Mouse (Mus musculus): ENCODE results near the gene Rpa1. TPM values are rescaled to one million over a fixed set of nuclear protein-coding genes. Genes with fewer than 3 reads are reported as not detected.

The Rpa1 gene
- polyA plus RNA-seq, 1 experiment: 17.1 TPM

- no peak for DNase-seq
- H3K4me1 ChIP-seq (ENCODE audit: control insufficient read depth, insufficient read depth, low read length): no peaks in the 10 kb centered on the region; the same call in 1 of the 2 replicates
- TF ChIP-seq POLR2A (IDR thresholded peaks at IDR 0.05; ENCODE audit: borderline replicate concordance, extremely low read depth, low read depth, low read length) (no peak), CTCF (IDR thresholded peaks at IDR 0.05; ENCODE audit: insufficient read depth, low read length) (no peak)
- WGBS: 82% methylated on average over 8 of the region's 8 CpGs
- no peak overlapping the region for H3K4me3 ChIP-seq (replicated peaks; ENCODE audit: extremely low read depth, low read depth, low read length)
Observed at GRCm38 (mm10) chr11:75270276-75270984, 77.7 kb downstream of the Rpa1 start.

GRCm38 (mm10) chr11:75269213-75269612, 78.9 kb downstream of the Rpa1 start:
- no peak for TF ChIP-seq POLR2A (IDR thresholded peaks at IDR 0.05; ENCODE audit: borderline replicate concordance, extremely low read depth, low read depth, low read length)
- TF ChIP-seq CTCF (IDR thresholded peaks at IDR 0.05; ENCODE audit: insufficient read depth, low read length): no peak
- H3K4me1 ChIP-seq (ENCODE audit: control insufficient read depth, insufficient read depth, low read length): no peaks in the 10 kb centered on the region; the same call in 1 of the 2 replicates
- no peak overlapping the region for H3K4me3 ChIP-seq (replicated peaks; ENCODE audit: extremely low read depth, low read depth, low read length)
- no peak for DNase-seq
- 63% methylated on average over 4 of the region's 4 CpGs for WGBS

DNA sequence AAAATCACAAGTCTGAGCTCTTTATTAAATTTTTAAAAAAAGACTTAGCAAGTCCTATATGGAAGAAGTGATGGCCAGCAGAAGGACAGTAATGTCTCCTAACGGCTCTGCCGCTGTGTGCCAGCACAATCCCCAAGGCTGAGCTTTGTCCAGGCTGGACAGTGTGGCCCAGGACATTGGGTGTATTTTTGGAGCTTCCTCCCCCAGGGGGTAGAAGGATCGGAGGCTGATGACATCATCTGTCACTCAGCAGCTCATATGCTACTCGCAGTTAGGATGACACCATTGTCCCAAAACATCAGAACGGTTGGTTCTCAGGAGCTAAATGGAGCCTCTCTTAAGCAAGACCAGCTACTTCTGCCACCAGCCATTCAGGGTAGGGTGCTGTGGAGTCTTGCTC, 79.6 kb downstream of the Rpa1 start:
- DNase-seq: no peak
- no peak overlapping the region for H3K4me3 ChIP-seq (replicated peaks; ENCODE audit: extremely low read depth, low read depth, low read length)
- WGBS: 51% methylated on average over 5 of the region's 5 CpGs
- no peak for TF ChIP-seq CTCF (IDR thresholded peaks at IDR 0.05; ENCODE audit: insufficient read depth, low read length)
- no peak for TF ChIP-seq POLR2A (IDR thresholded peaks at IDR 0.05; ENCODE audit: borderline replicate concordance, extremely low read depth, low read depth, low read length)
- no peaks in the 10 kb centered on the region; the same call in 1 of the 2 replicates for H3K4me1 ChIP-seq (ENCODE audit: control insufficient read depth, insufficient read depth, low read length)

- no peak overlapping the region for H3K4me3 ChIP-seq (replicated peaks; ENCODE audit: extremely low read depth, low read depth, low read length)
- TF ChIP-seq CTCF (IDR thresholded peaks at IDR 0.05; ENCODE audit: insufficient read depth, low read length) (no peak), POLR2A (IDR thresholded peaks at IDR 0.05; ENCODE audit: borderline replicate concordance, extremely low read depth, low read depth, low read length) (no peak)
- DNase-seq: no peak
- 19% methylated on average over 9 of the region's 9 CpGs for WGBS
- H3K4me1 ChIP-seq (ENCODE audit: control insufficient read depth, insufficient read depth, low read length): peaks cover 2% of the 10 kb centered on the region
Observed at GRCm38 (mm10) chr11:75267826-75268281, 80.3 kb downstream of the Rpa1 start.

DNA sequence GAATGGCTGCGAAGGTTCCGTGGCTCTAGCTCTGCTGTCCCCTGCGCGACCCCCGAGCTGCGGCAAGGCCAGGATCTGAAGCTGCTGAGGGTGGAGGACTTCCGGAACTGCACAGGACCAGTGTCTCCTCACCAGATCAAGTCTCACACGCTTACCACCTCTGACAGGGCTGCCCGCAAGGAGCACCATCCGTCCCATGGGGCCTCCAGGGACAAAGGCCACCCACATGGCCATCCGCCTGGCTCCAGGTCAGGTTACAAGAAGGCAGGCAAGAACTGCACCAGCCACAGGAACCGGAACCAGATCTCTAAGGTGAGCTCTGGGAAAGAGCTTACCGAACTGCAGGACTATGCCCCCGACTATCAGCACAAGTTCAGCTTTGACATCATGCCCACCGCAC, 82.6 kb downstream of the Rpa1 start:
- Histone ChIP-seq H3K4me3 (replicated peaks; ENCODE audit: extremely low read depth, low read depth, low read length) (no peak overlapping the region), H3K4me1 (ENCODE audit: control insufficient read depth, insufficient read depth, low read length) (peaks cover 3% of the 10 kb centered on the region)
- DNase-seq: no peak
- TF ChIP-seq POLR2A (IDR thresholded peaks at IDR 0.05; ENCODE audit: borderline replicate concordance, extremely low read depth, low read depth, low read length): no peak
- TF ChIP-seq CTCF (IDR thresholded peaks at IDR 0.05; ENCODE audit: insufficient read depth, low read length): no peak
- WGBS: 81% methylated on average over 15 of the region's 15 CpGs

GRCm38 (mm10) chr11:75264550-75264949, 83.6 kb downstream of the Rpa1 start:
- H3K4me1 ChIP-seq (ENCODE audit: control insufficient read depth, insufficient read depth, low read length): peaks cover 3% of the 10 kb centered on the region
- TF ChIP-seq POLR2A (IDR thresholded peaks at IDR 0.05; ENCODE audit: borderline replicate concordance, extremely low read depth, low read depth, low read length): no peak
- no peak for TF ChIP-seq CTCF (IDR thresholded peaks at IDR 0.05; ENCODE audit: insufficient read depth, low read length)
- 89% methylated on average over 6 of the region's 6 CpGs for WGBS
- no peak overlapping the region for H3K4me3 ChIP-seq (replicated peaks; ENCODE audit: extremely low read depth, low read depth, low read length)
- DNase-seq: no peak

- no peak for TF ChIP-seq POLR2A (IDR thresholded peaks at IDR 0.05; ENCODE audit: borderline replicate concordance, extremely low read depth, low read depth, low read length)
- no peak for TF ChIP-seq CTCF (IDR thresholded peaks at IDR 0.05; ENCODE audit: insufficient read depth, low read length)
- Histone ChIP-seq H3K4me3 (replicated peaks; ENCODE audit: extremely low read depth, low read depth, low read length) (no peak overlapping the region), H3K4me1 (ENCODE audit: control insufficient read depth, insufficient read depth, low read length) (peaks cover 3% of the 10 kb centered on the region; the same call in 1 of the 2 replicates)
- DNase-seq: no peak
- WGBS: 67% methylated on average over 6 of the region's 6 CpGs
Observed at GRCm38 (mm10) chr11:75263964-75264312, 84.2 kb downstream of the Rpa1 start.

- WGBS: 69% methylated on average over 15 of the region's 15 CpGs
- TF ChIP-seq CTCF (IDR thresholded peaks at IDR 0.05; ENCODE audit: insufficient read depth, low read length) (no peak), POLR2A (IDR thresholded peaks at IDR 0.05; ENCODE audit: borderline replicate concordance, extremely low read depth, low read depth, low read length) (no peak)
- Histone ChIP-seq H3K4me1 (ENCODE audit: control insufficient read depth, insufficient read depth, low read length) (peaks cover 3% of the 10 kb centered on the region; the same call in 1 of the 2 replicates), H3K4me3 (replicated peaks; ENCODE audit: extremely low read depth, low read depth, low read length) (no peak overlapping the region)
- no peak for DNase-seq
Observed at GRCm38 (mm10) chr11:75263274-75263963, 84.7 kb downstream of the Rpa1 start.

DNA sequence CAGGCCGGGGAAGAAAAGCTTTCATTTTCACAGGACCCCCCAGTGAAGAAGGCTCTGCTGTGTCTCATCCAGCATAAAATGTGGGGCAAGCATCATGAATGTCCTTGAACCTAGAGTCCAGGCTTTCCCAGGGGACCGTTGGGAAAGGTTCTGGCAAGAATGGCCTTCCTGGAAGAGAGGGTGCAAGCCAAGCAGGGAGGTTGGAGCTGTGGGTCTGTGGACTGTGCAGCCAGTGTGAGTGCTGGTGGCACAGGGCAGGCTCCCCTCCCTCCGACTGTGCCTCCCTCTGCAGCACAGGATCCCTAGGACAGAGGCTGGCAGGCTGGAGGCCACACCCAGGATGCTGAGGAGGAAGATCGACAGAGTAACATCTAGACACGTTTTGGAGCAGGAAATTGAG, 85.3 kb downstream of the Rpa1 start:
- WGBS: 39% methylated on average over 5 of the region's 5 CpGs
- Histone ChIP-seq H3K4me1 (ENCODE audit: control insufficient read depth, insufficient read depth, low read length) (peaks cover 3% of the 10 kb centered on the region; the same call in 1 of the 2 replicates), H3K4me3 (replicated peaks; ENCODE audit: extremely low read depth, low read depth, low read length) (no peak overlapping the region)
- TF ChIP-seq CTCF (IDR thresholded peaks at IDR 0.05; ENCODE audit: insufficient read depth, low read length) (no peak), POLR2A (IDR thresholded peaks at IDR 0.05; ENCODE audit: borderline replicate concordance, extremely low read depth, low read depth, low read length) (no peak)
- DNase-seq: no peak

Data from lung, adult 2 months (tissue).